Mouse (Mus musculus): ENCODE data around the gene Opcml. TPM values are rescaled to one million over a fixed set of nuclear protein-coding genes. Genes with fewer than 3 reads are reported as not detected.

The Opcml gene
- polyA plus RNA-seq, 1 experiment from 2014 or later, result 14.1 TPM

DNA sequence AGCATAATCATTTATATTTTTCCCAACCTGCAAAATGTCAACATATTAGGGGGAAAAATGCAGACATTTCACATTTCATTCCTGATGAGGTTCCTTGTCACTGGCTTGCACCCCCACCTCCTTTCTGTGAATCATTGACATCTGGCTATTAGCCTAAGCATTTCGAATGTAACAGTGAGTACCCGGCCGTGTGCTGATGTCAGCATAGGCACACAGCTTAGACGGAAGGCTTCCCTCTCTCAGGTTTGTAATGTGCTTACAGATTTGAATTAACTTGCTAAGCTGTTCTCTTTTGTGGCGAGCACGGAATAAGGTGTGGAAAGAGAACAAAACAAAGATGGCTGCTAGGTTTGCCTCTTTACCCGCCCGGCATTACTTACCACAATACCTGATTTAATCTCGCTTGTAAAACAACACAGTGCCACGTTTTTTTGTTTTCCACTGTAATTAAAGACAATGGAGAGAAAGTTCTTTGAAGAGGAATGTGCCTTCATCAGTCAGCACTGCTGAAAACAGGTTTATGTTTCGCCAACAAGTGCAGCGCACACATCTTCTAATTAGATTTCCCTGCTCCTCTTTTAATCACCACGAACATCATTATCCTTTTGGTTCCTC, 1121.1 kb downstream of the Opcml start:
- Histone ChIP-seq H3K27me3 (no peaks in the 10 kb centered on the region), H3K36me3 (ENCODE audit: poor library complexity, severe bottlenecking) (no peaks in the 10 kb centered on the region), H3K9ac (no peak overlapping the region), H3K27ac (no peak overlapping the region; the same call in 1 of the 2 replicates), H3K9me3 (replicated peaks) (no peaks in the 10 kb centered on the region), H3K4me2 (peak overlapping the region; percentile 26), H3K4me3 (no peak overlapping the region), H3K4me1 (peaks cover 12% of the 10 kb centered on the region; the same call in 1 of the 2 replicates)
- 30% methylated on average over 13 of the region's 13 CpGs for WGBS
- ATAC-seq, result no peak

DNA sequence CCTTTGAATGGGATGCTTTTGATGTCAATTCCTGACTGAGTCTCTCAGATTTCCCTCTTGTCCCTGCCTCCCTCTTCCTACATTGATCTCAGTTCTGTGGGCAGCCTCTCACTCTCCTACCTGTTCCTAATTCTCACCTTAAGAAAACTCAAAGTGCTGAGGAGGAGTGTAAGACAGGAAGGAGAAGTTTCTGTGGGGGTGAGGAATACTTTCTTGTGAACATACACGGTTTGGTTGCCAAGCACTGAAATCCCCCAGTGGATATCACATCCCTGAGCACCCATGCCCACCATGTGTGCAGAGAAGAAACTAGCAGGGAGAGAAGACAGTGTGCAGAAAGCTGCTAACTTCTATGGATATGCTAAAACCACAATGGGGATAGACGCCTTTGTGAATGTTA, 1141.5 kb downstream of the Opcml start:
- ATAC-seq, result no peak
- no peak overlapping the region for H3K4me3 ChIP-seq
- WGBS, result 79% methylated on average over 2 of the region's 2 CpGs

DNA sequence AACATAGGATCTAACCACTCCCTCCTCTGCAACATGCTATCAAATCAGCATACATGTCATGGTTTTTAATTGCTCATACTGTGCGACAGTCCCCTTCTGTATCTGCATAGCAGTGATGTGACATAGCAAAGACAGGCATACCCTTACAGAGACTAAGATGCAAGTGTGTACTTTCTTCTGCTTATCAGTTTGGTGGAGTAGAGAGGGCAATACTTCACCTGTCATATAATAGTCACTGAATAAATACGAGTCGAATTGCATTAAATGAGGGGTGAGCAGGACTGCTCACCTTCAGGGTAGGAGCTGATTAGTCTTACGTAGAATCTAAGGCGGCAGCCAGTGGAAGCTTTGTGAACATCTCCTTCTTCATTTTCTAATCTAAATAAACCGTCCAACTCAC, 1146.6 kb downstream of the Opcml start:
- no peaks in the 10 kb centered on the region for H3K27me3 ChIP-seq
- H3K9ac ChIP-seq, result no peak overlapping the region
- no peak overlapping the region for H3K4me2 ChIP-seq
- no peak overlapping the region for H3K4me3 ChIP-seq
- no peaks in the 10 kb centered on the region for H3K36me3 ChIP-seq (ENCODE audit: poor library complexity, severe bottlenecking)
- no peaks in the 10 kb centered on the region for H3K4me1 ChIP-seq
- no peak for ATAC-seq
- H3K9me3 ChIP-seq (replicated peaks), result no peaks in the 10 kb centered on the region
- 91% methylated on average over 6 of the region's 6 CpGs for WGBS
- no peak overlapping the region for H3K27ac ChIP-seq

More for the DNA sequence above, 1141.5 kb downstream of the Opcml start:
- Histone ChIP-seq H3K27me3 (no peaks in the 10 kb centered on the region), H3K36me3 (ENCODE audit: poor library complexity, severe bottlenecking) (no peaks in the 10 kb centered on the region), H3K9me3 (replicated peaks) (no peaks in the 10 kb centered on the region), H3K27ac (no peak overlapping the region), H3K4me1 (no peaks in the 10 kb centered on the region), H3K4me2 (no peak overlapping the region), H3K9ac (no peak overlapping the region)

DNA sequence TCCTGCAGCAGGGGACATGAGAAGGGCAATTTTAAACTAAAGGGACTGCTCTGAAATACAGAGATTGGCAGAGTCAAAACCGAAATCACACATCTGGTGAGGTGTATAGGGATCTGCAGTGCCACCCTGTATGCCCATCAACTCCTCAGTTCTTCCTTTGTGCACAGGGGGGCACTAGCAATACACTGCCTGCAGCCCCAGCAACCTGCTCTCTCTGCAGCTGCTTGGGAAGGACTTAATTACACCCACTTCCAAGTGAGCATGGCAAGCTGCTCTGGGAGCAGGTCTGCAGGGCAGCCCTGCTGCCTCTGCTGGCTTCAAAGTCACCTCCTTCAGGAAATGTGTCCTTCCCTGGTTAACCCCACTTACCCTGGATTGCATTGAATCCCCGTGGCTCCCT, 1147.4 kb downstream of the Opcml start:
- Histone ChIP-seq H3K4me1 (no peaks in the 10 kb centered on the region), H3K27me3 (no peaks in the 10 kb centered on the region), H3K36me3 (ENCODE audit: poor library complexity, severe bottlenecking) (no peaks in the 10 kb centered on the region), H3K27ac (no peak overlapping the region), H3K4me2 (no peak overlapping the region), H3K4me3 (no peak overlapping the region), H3K9me3 (replicated peaks) (no peaks in the 10 kb centered on the region), H3K9ac (no peak overlapping the region)
- no peak for ATAC-seq
- whole genome bisulfite sequencing, result 71% methylated on average over 2 of the region's 2 CpGs

DNA sequence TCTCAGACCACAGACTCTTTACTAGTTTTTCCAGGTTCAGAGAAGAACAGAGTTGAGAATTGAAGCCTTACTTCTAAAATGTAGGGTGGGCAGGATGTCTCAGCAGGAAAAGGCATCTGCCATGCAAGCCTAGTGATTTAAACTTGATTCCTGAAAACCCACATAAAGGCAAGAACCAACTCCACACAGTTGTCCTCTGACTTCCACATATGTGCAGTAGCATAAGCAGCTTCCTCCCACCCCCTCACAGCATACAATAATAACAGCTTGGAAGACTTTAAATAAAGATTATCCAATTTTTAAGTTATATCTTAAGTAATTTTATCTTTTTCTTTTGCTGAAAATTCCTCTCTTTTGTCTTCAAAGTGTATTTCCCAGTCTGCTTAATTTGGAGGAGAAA, 1150.3 kb downstream of the Opcml start:
- Histone ChIP-seq H3K27ac (no peak overlapping the region), H3K4me2 (no peak overlapping the region), H3K9ac (no peak overlapping the region), H3K4me3 (no peak overlapping the region), H3K9me3 (replicated peaks) (no peaks in the 10 kb centered on the region), H3K36me3 (ENCODE audit: poor library complexity, severe bottlenecking) (no peaks in the 10 kb centered on the region), H3K27me3 (no peaks in the 10 kb centered on the region), H3K4me1 (no peaks in the 10 kb centered on the region)
- ATAC-seq, result no peak

DNA sequence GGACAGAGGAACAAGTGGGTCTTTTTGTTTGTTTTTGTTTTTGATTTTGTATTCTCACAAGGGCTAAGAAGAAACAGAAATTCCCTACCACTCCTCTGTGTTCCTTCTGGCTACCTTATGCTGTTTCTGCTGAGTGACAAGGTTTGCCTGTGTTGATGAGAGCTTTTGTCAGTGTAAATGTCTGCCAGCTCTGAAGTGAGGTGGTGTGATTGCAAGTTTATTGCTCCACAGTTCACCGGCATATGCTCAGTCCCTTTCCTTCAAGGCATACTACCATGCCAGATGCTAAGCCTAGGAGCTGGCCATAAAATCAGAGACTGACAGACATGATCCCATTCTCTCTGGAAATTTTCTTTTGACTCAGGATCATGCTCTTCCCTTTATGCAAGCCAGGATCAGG, 1178.9 kb downstream of the Opcml start:
- Histone ChIP-seq H3K4me1 (no peaks in the 10 kb centered on the region), H3K27ac (no peak overlapping the region), H3K4me3 (no peak overlapping the region), H3K4me2 (no peak overlapping the region), H3K36me3 (ENCODE audit: poor library complexity, severe bottlenecking) (no peaks in the 10 kb centered on the region), H3K9me3 (replicated peaks) (no peaks in the 10 kb centered on the region; the same call in 1 of the 2 replicates), H3K9ac (no peak overlapping the region), H3K27me3 (no peaks in the 10 kb centered on the region)
- 79% methylated on average over 1 of the region's 1 CpGs for WGBS
- peak; percentile 53; the same call in 1 of the 2 replicates for ATAC-seq

Small RNA genes within 50 kb of the gene (microRNA-seq; reads per million reads assigned to microRNA genes)
- gene Gm44316, result not detected

Data from forebrain, embryonic 13.5 days (tissue).